Mouse (Mus musculus): Measurements from ENCODE around the gene Rnls.

The Rnls gene

DNA sequence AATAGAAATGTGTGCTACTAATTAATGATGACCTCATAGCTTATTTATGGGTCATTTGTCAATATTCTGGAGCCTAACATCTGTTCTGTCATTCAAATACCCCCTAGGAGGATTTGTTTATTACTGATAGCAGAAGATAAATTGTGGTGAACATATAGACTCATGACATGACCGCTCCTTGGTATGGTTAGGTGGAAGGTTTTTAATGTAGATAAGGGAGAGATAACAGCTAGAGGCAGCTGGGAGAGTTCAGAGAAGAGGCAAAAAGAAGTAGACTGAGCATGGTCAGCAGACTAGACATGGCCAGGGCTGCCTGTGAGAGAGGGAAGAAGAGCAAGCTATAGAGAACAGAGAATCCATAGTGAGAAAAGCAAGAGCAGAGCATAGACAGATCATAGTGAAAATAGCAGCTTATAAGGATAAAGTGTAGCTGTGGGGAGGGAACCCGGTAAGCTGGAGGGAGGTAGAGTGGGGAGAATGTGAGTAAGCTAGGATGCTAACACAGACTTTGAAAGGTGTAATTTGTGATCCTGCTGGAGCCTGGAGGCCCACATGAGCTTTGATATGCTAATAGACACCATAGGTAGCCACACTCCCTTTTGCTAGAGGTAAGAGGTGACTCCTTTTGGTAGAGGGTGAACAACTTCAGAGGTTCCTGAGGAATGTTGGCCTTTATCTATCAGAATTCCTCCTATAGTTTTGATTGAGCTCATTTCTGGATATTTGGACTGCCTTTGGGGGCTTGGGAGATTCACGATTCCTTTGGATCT lies 127.7 kb downstream of the Rnls start:
- in situ Hi-C loops (cut with MboI; ENCODE audit: unreplicated experiment in 2 of 2): no loop called here

DNA sequence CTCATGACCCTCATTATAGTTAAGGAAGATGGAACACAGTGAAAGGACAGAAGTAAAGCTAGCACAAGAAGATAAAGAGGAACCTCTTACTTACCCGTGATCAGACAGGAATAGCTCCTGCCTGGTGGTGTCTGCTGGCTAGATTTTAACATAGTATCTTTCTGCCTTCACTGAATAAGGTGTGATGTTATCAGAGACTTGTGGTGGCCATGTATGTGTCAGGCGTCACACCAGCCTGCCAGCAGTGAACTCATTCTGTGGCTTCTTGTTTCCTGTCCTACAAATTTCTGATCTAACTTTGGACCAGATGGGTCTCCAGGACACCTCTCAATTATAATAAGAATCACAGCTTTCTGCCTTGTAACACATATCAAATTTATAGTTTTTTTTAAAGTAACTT lies 129.7 kb downstream of the Rnls start:
- in situ Hi-C loops (cut with MboI; ENCODE audit: unreplicated experiment in 2 of 2): no loop called here

DNA sequence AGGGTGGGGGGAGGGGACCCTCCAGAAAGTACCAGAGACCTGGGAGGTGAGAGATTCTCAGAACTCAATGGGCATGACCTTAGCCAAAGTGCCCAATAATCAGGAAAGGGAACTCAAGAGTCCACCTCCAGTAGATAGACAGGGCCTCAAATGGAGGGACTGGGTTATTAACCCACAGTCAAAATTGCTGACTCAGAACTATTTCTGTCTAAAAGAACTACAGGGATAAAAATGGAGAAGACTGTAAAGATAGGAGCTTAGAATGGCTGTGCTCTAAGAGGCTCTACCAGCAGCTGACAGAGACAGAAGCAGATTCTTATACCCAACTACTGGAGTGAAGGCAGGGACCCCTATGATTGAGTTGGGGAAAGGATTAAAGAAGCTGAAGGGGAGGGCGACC lies 132.9 kb downstream of the Rnls start:
- in situ Hi-C loops (cut with MboI; ENCODE audit: unreplicated experiment in 2 of 2): no loop called here

DNA sequence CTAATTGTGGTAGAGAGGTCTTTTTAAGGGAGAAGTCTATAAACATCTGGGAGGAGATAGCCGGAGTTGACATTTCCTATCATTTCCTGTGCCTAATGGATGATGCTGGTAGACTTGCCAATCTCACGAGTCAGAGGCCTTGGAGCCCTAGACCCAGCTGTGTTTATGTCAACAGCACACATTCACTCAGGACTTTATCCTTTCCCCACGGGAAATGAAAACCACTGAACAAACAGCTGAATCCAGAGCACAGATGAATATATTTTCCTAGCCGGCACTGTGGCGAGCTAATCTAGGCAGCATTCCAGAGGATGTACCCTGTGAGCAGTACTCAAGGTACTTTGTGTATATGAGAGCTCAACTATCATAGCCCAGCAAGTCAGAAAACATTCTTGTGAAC lies 138.2 kb downstream of the Rnls start:
- in situ Hi-C loops (cut with MboI; ENCODE audit: unreplicated experiment in 2 of 2): no loop called here

DNA sequence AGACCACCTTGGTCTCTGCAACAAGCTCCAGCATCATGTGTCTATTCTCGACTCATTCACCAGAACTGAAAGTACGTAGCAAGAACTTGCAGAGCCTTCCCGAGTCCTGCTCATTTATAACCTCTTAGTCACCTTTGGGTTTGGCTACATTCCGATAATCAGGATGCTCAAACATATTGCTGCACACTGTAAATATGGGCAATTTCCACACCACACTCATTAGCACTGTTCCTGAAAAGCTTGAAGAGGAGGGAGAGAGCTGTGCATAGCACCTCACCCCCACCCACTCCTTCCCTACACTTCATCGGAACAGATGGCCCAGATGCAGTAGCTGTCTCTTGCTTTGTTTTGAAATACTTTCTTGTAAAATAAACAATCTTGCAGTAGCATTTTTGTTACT lies 139.9 kb downstream of the Rnls start:
- in situ Hi-C loops (cut with MboI; ENCODE audit: unreplicated experiment in 2 of 2): no loop called here

DNA sequence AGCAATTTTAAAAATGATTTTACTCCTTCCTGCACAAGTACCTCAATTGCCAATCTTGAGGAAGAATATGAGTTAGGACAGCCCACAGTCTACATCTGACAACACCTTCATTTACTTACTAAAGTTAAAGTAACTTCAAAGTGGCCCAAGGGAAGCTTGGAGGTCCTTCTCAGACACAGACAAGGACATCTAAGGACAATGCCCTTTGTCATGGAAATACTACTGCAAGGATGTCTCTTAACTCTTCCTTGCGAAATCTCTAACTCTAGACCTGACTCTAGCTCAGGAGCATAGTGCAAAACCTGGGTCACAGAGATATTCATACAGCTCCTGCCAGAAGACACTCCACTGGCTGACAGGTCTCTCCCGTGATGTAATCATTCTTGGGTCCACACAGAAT lies 147.9 kb downstream of the Rnls start:
- in situ Hi-C loops (cut with MboI; ENCODE audit: unreplicated experiment in 2 of 2): loop anchor here in 1 of 2 experiments (5.0 to 25.0 kb wide), 2 partner anchors 108 to 1257 kb away; no protein-coding TSS in a partner anchor

DNA sequence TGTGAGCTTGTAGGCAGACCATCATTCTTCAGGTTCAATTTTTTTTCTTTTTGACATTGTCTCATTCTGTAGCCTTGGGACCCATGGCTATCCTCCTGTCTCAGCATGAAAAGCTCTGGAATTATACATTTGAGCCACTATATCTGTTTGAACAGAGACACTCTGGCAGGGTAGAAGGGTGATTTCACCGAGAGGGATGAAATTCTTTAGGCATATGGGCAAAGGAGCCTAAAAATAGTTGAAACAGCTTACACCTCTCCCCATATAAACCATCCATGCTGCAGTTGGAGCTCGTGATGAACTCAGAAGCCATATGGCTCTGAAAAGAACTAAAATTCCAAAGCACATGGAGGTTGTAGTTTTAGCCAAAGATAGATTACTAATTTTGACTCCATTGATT lies 151.7 kb downstream of the Rnls start:
- in situ Hi-C loops (cut with MboI; ENCODE audit: unreplicated experiment in 2 of 2): loop anchor here in 1 of 2 experiments (5.0 to 25.0 kb wide), 2 partner anchors 112 to 1253 kb away; no protein-coding TSS in a partner anchor

DNA sequence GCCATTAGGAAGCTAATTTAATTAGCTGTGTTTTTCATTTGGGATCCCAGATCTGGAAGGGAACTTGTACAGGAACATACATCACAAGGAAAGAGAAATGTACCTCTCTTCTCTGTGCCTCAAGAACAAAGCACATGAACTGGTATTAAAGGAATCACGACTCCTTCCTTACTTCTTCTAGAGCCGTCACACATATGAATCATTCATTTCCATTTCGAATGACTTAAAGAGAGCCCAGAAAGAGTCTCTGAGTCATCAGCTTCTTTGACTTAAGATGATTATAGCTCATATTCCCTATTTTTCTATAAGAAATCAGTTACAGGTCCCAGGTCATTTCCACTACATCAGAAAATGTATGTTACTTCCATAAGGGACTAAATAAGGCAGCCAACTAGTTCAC lies 159.2 kb downstream of the Rnls start:
- in situ Hi-C loops (cut with MboI; ENCODE audit: unreplicated experiment in 2 of 2): loop anchor here (10.0 to 25.0 kb wide), 2 partner anchors 728 to 1246 kb away; no protein-coding TSS in a partner anchor

DNA sequence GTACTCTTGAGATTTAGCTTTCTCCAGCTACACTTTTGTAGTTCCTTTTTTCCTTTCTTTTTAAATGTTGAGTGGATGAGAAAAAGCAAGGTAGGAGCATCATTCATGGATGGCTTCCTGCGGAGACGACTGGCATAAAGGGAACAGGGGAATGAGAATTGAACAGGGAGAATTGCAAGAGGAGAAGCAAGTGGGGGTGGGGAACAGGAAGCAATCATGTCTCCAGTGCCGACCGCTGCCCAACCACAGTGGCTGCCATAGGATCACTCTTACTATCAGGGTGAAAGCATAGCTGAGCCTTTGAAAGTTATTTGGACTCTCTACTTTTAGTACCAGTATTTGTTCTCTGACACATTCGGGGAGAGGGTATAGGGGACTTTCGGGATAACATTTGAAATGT lies 160.8 kb downstream of the Rnls start:
- in situ Hi-C loops (cut with MboI; ENCODE audit: unreplicated experiment in 2 of 2): loop anchor here (10.0 to 25.0 kb wide), 2 partner anchors 727 to 1244 kb away; no protein-coding TSS in a partner anchor

DNA sequence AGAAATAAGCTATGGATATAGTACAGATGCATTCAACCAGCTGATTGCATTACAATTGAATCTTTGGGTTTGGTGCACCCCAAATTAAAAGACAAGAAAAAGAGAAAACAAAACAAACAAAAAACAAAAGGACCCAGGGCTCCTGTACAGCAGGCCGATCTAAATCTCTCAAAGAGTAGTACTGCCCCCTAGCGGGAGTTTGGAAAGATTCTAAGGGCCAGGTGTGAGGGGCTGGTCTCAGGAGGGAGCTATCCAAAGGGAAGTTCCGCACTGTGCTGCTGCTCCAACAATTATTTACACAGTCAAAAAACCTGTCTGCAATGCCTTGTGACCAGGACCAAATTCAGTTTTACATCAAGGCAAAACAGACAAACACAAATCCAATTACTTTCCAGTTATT lies 165.1 kb downstream of the Rnls start:
- in situ Hi-C loops (cut with MboI; ENCODE audit: unreplicated experiment in 2 of 2): loop anchor here (5.0 to 25.0 kb wide), 9 partner anchors 110 to 1240 kb away; partner anchors contain the start of gene Pten (in 2 of the 2)

DNA sequence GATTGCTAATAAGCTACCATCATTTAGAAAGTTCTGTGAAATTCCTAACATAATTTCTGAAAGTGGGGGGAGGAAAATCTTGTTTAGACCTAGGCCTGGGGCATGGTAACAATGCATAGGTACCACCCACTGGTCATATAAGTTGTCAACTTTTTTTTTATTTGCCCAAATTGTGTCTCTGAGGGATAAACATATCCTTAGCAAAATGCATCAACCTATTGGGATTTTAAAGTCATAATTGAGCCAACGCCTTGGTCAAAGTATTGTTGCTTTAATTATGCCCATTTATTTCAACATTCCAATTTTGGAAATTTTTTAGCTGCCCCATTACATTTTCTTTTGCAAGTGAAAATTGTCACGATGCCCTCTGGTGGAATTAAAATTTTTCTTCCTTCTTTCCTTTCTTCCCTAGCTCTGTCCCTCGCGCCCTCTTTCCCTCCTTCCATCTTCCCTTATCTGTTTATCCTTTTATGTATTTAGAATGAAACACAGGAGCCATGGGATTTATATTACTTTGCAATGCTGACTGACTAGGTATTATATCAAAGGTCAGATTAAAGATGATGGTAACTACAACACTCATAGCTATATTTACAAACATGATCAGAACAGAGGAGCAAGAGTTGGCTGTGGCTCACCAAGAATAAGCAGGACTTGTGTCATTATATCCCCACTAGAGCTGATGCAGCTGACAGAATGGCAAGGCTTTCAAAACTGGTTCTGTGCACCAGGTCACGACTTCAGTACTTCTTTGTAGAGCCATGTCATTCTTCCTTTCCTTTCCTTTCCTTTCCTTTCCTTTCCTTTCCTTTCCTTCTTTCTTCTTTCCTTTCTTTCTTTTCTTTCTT lies 166.0 kb downstream of the Rnls start:
- in situ Hi-C loops (cut with MboI; ENCODE audit: unreplicated experiment in 2 of 2): loop anchor here (5.0 to 25.0 kb wide), 9 partner anchors 109 to 1239 kb away; partner anchors contain the start of gene Pten (in 2 of the 2)

DNA sequence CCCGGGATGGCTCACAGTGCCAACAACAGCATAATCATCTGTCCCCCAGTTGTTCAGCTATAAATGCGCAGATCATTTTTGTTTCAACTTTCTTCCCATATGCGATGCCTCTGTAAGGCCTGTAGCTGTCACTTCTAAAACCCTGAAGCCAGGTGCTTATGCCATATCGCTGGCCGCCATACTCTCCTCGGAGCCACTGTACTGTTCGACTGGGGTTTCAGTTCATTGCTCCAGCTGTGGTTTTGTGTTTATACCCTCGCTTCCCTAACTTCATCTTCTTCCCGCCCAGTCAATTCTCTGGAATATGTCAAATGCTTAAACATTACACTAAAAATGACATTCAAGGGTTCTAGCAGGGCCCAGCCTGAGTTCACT lies 167.1 kb downstream of the Rnls start:
- in situ Hi-C loops (cut with MboI; ENCODE audit: unreplicated experiment in 2 of 2): loop anchor here (5.0 to 25.0 kb wide), 9 partner anchors 108 to 1238 kb away; partner anchors contain the start of gene Pten (in 2 of the 2)

DNA sequence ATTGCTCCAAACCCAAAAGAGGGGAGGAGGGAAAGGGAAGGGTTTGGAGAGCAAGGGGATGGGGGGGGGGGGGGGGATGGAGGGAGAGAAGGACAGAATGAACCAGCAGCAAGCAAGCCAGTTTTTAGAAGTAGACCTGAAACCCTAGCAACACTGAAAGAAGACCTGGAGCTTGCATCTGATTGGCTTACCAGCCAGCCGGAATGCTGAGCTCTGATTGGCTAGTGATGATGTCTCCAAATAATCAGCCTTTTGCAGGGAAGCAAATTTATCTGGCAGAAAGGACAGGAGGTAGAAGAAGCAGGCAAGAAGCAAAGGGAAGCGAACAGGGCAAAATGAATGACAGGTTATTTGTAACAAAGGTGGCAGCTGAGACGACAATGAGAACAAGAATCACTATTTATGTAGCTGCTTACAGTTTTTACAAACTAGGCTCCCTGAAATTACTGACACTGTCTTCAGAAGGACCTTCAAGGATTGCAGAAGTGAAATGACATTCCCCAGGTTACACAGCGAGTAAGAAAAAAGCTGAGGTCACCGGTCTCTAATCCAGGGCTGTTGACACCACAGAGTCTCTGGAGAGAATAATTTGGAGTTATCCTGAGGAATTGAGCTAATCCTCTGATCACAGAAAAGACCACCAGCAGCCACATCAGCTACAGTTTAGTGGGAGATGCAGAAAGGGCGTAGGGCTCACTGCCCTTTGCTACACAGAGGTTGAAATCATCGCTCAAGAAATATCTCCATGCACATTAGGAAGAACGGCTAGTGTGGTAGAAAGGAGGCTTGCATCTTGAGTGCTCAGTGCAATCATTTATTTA lies 167.7 kb downstream of the Rnls start:
- in situ Hi-C loops (cut with MboI; ENCODE audit: unreplicated experiment in 2 of 2): loop anchor here (5.0 to 25.0 kb wide), 10 partner anchors 102 to 1237 kb away; partner anchors contain the start of gene Pten (in 2 of the 2)

DNA sequence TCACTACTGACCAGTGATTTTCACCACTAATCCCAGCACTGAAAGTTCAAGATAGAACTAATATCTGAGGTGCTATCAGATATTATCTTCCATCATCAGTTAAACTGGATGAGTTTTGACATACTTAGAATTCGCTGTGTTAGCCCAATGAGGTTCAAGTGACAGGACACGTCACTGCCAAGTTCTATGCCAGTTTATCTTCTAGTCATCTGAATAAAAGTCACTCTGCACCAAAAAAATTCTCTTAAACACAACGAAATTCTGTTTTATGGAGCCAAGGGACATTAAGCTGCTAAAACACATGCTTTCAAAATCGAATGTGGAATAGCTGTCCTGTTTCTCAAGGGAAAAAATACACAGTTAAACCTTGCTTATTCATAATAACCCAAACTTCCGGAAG lies 168.3 kb downstream of the Rnls start:
- in situ Hi-C loops (cut with MboI; ENCODE audit: unreplicated experiment in 2 of 2): loop anchor here (5.0 to 10.0 kb wide), 3 partner anchors 101 to 991 kb away; no protein-coding TSS in a partner anchor

DNA sequence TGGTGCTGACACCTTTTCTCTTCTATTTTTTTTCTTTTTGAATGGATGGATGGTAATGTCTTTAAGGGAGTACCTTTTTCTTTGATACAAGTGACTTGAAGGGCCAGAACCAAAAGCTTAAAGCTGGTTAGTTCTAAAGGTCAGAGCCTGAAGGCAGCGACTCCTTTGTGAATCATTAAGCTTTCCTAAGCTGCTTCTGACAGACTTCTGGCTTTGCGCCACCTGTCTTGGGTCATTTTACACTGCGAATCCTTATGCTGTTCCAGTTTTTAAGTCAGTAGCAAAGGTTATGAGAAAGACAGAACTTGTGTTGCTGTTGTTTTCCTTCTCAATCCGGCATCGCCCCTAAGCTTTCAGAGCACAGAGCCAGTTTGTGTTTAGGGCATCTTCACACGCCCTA lies 168.8 kb downstream of the Rnls start:
- in situ Hi-C loops (cut with MboI; ENCODE audit: unreplicated experiment in 2 of 2): loop anchor here (5.0 to 10.0 kb wide), 3 partner anchors 101 to 992 kb away; no protein-coding TSS in a partner anchor

DNA sequence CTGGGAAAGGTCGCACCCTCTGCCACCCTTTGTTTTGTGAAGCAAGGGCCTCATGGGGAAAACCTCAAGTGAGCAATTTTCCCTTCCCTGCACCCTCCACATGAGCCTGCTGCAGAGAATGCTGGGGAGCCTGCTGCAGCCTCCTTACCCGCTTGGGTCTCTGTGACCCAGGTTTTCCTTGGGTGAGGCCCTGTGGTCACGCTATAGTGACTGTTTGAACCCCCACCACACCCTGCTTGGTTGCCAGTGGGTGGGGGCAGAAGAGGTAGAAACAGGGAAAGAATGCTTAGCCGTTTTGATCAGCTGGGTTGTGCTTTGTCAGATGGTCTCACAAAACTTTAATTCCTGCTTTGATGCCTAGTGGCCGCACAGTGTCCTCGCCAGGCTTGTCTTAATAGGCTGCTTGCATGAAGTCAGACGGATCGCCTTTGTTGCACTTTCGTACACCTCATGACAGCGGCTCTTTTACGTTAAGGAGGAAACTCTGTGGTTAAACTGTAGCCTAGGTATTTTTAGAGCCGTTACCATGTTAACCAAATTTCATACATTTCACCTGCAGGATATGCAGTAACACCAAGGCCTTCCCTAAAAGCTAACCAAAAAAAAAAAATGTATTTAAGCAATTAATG lies 169.4 kb downstream of the Rnls start:
- in situ Hi-C loops (cut with MboI; ENCODE audit: unreplicated experiment in 2 of 2): loop anchor here (5.0 to 10.0 kb wide), 3 partner anchors 100 to 992 kb away; no protein-coding TSS in a partner anchor

DNA sequence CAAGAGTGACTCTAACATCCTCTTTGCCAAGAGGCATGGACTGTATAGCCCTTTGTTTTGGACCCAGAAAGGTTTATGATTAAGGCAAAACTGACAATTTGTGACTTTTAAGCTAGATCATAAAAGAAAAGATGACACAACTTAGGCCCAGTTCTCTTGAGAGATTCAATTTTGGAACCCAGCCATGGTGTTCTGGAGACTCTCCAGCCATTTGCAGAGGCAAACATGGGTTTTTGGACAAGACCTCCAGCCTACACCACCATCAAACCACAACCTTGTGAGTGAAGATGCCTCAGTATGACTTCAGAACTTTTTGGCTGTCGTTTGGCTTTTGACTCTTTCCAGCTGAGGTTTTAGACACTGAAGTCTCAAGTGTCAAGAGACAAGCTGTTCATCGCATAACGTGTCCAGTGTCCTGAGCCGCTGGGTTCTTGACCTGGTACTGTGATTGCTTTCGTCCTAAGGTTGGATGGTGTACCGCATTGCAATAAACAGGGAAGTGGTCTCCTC lies 174.2 kb downstream of the Rnls start:
- in situ Hi-C loops (cut with MboI; ENCODE audit: unreplicated experiment in 2 of 2): no loop called here

DNA sequence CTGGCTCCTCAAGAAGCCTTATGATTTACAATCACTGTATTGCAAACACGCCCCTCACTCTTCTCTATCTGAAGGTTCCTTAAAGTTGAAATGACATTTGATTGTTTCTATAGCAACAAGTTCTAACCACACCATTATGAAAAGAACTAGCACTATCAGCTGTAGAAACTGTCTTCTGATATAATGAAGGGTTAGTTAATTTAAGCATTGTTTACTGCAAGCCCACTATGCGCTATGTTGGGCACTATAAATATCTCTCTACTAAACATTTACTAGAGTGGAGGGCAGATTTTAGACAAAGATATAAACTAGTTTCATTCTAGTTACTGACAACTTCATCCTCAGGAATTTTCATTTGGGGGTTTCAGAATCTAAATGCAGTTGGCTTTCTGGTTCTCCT lies 182.4 kb downstream of the Rnls start:
- in situ Hi-C loops (cut with MboI; ENCODE audit: unreplicated experiment in 2 of 2): no loop called here

DNA sequence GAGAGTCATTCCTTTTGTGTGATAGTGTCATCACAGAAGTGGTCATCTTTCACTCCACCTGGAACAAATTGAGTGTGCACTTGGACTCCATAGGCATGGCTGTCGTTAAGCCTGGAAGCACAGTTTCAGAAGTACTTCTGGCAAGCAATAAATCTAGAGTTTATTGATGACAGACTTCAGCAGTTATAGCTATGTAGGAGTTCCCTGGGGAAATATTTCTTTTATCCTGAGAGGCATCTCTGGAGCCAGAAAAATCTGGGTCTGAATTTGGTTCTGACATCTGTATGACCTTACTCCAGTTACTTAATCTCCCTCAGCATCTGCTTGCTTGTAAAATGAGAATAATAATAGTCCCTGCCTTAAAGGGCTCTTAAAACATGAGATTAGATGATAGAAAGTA lies 184.1 kb downstream of the Rnls start:
- in situ Hi-C loops (cut with MboI; ENCODE audit: unreplicated experiment in 2 of 2): no loop called here
